Comparison of ENCODE assay signal across 7 mouse cellular contexts in the genomic region with DNA sequence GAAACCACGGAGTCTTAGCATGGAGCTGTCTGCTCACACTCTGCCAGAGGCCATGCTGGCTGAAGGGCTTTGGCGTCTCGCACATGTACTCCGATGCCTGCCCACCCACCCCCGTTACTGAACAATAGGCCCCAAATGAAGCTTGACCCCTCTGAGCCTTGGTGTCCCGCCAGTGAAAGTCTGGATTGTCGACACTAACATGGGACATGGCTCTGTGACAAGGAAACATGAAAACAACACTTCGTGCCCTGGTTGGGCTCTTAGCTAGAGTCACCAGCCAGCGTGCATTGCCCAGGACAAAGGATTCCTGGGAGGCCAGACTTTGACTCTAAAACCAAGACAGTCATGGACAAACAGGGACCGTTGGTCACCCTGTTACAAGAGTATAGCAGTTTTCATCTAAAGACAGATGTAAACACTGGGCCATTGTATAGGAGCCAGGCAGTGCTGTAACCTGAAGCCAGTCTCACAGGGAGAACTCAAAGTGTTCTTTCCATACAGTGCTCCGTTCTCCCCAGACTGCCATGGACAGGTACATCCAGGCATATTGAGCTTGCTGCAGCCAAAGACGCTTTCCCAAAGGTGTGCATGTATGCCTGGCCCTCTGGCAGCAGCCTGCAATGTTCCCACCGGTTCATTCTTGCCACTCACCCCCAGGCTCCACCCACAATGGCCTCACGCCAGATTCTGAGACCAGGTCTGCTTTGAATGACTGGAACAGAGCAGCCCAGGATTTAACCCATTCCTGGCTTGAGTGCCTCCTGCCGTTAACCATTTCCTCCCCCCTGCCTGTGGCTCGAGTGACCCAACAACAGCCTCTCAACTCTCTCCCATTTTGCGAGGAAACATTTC. TPM values are rescaled to one million over a fixed set of nuclear protein-coding genes. Genes with fewer than 3 reads are reported as not detected.
DNase-seq lines count a peak whose midpoint lies in the region; ATAC-seq lines count a peak whose summit lies in the region.

No protein-coding gene starts in this region.

- H3K4me1 ChIP-seq in limb, embryonic 10.5 days, result peaks cover 62% of the 10 kb centered on the region
- H3K4me1 ChIP-seq in midbrain, embryonic 12.5 days, result peaks cover 47% of the 10 kb centered on the region

- peaks cover 21% of the 10 kb centered on the region for H3K27me3 ChIP-seq in limb, embryonic 10.5 days (ENCODE audit: low read depth, poor library complexity, severe bottlenecking)
- H3K27me3 ChIP-seq in midbrain, embryonic 12.5 days, result peaks cover 12% of the 10 kb centered on the region

- peak overlapping the region; percentile 51 for H3K4me2 ChIP-seq in midbrain, embryonic 12.5 days (replicated peaks)

- 20% methylated on average over 17 of the region's 17 CpGs for WGBS in limb, embryonic 10.5 days
- WGBS in midbrain, embryonic 12.5 days, result 8% methylated on average over 17 of the region's 17 CpGs

- peak overlapping the region; percentile 39 for H3K4me3 ChIP-seq in limb, embryonic 10.5 days
- peak overlapping the region; percentile 17 for H3K4me3 ChIP-seq in midbrain, embryonic 12.5 days

- H3K9me3 ChIP-seq in limb, embryonic 10.5 days (replicated peaks), result no peaks in the 10 kb centered on the region
- H3K9me3 ChIP-seq in midbrain, embryonic 12.5 days, result no peaks in the 10 kb centered on the region

- H3K36me3 ChIP-seq in limb, embryonic 10.5 days, result peaks cover 13% of the 10 kb centered on the region
- peaks cover 11% of the 10 kb centered on the region for H3K36me3 ChIP-seq in midbrain, embryonic 12.5 days

- 0 out of 2 replicates have a peak overlapping the region, but pooled peaks have one; percentile 3 for H3K9ac ChIP-seq in midbrain, embryonic 12.5 days (replicated peaks)

- H3K27ac ChIP-seq in limb, embryonic 10.5 days, result peak overlapping the region; percentile 88
- peak overlapping the region; percentile 82 for H3K27ac ChIP-seq in midbrain, embryonic 12.5 days (replicated peaks)

- peak; percentile 76 for DNase-seq in urinary bladder, postnatal 14 days (ENCODE audit: low spot score)
- no peak for DNase-seq in urinary bladder, adult 2 months (ENCODE audit: low spot score)
- peak; percentile 89 for DNase-seq in embryo, embryonic 10 days (ENCODE audit: low spot score)
- peak; percentile 88 for DNase-seq in limb, embryonic 10.5 days (ENCODE audit: low spot score)

- ATAC-seq in hematopoietic stem cell, adult 5-6 weeks (replicated peaks in 1 of 2; ENCODE audit: insufficient read depth in 1 of 2, low FRiP score in 2 of 2, low TSS enrichment in 1 of 2, low read depth in 1 of 2, poor library complexity in 2 of 2, severe bottlenecking in 2 of 2), result peak; percentile 31 to 40; a peak in 2 of 4 replicates
- peak; percentile 86 for ATAC-seq in midbrain, embryonic 12.5 days (ENCODE audit: low FRiP score, low read depth)
- no peak for ATAC-seq in megakaryocyte, adult 5-6 weeks (ENCODE audit: poor library complexity, severe bottlenecking)

RNA-seq across cellular contexts. Expression of a gene that starts 23.6 kb away (rescaled TPM):
- 4.9 and 8.3 TPM in 2 replicates for polyA plus RNA-seq in urinary bladder, adult 2 months (2012; rRNA removed)
- 4.6 and 10.6 TPM in 2 replicates for total RNA-seq in hematopoietic stem cell, adult 5-6 weeks (2017)
- 7.4 and 13.1 TPM in 2 replicates for polyA plus RNA-seq in limb, embryonic 10.5 days (2016; fragmentation: Nextera tagmentation; extraction: Ambion mirVana)
- 55.9 and 61.8 TPM in 2 replicates for polyA plus RNA-seq in midbrain, embryonic 12.5 days (2016; fragmentation: Nextera tagmentation; extraction: Ambion mirVana)
- 0.27 TPM in 1 of 2 replicates, not detected in the other for total RNA-seq in megakaryocyte, adult 5-6 weeks (2015)
- total RNA-seq in megakaryocyte, adult 5-6 weeks (2017), result 0.12 and 0.15 TPM in 2 replicates
